Mouse (Mus musculus) midbrain, embryonic 14.5 days (tissue): Measurements from ENCODE around the gene Ptprs. TPM values are rescaled to one million over a fixed set of nuclear protein-coding genes. Genes with fewer than 3 reads are reported as not detected.

Source experiments
- ATAC-seq: fragments of 200-750 bp; cut with Nextera tagmentation; 2 replicates; pipeline ENCODE4 v1.8.0; 2017; ENCODE audit warnings: moderate number of reproducible peaks, moderate library complexity; ENCODE audit not compliant: low FRiP score, low TSS enrichment
- DNase-seq: peaks from one replicate; pipeline ENCODE4 v3.0.0-alpha.2; 2015
- H3K27ac ChIP-seq: fragments of 300-500 bp; sonication (generic); replicated peaks from 2 replicates; pipeline ENCODE4 v1.5.1; 2014; ENCODE audit warnings: mild to moderate bottlenecking, low read depth, low read length, moderate library complexity
- H3K27me3 ChIP-seq: fragments of 300-500 bp; sonication (generic); 2 replicates; pipeline ENCODE4 v1.6.1; 2014; ENCODE audit warnings: low read length, control low read depth, mixed read lengths; ENCODE audit not compliant: control insufficient read depth, insufficient read depth
- H3K36me3 ChIP-seq: fragments of 300-500 bp; sonication (generic); 2 replicates; pipeline ENCODE4 v1.6.1; 2014; ENCODE audit warnings: low read length, control low read depth; ENCODE audit not compliant: control insufficient read depth, insufficient read depth
- H3K4me1 ChIP-seq: fragments of 300-500 bp; sonication (generic); 2 replicates; pipeline ENCODE4 v1.6.1; 2014; ENCODE audit warnings: mild to moderate bottlenecking, antibody characterized with exemption, low read length, control low read depth; ENCODE audit not compliant: control insufficient read depth, insufficient read depth
- H3K4me2 ChIP-seq: fragments of 300-500 bp; sonication (generic); 2 replicates; pipeline ENCODE4 v1.6.1; 2014; ENCODE audit warnings: mild to moderate bottlenecking, low read length, moderate library complexity
- H3K4me3 ChIP-seq: fragments of 300-500 bp; sonication (generic); replicated peaks from 2 replicates; pipeline ENCODE4 v1.5.1; 2014; ENCODE audit warnings: low read depth, low read length
- H3K9ac ChIP-seq: fragments of 300-500 bp; sonication (generic); replicated peaks from 2 replicates; pipeline ENCODE4 v1.6.1; 2014; ENCODE audit warnings: mild to moderate bottlenecking, low read length, moderate library complexity
- H3K9me3 ChIP-seq: fragments of 300-500 bp; sonication (generic); 2 replicates; pipeline ENCODE4 v1.6.1; 2016; ENCODE audit warnings: low read length, control low read depth, mixed read lengths; ENCODE audit not compliant: control insufficient read depth
- WGBS: fragments of 180-500 bp; shearing (Covaris S2); extraction: QIAGEN DNeasy Blood & Tissue Kit; methylation state at CpG from one replicate; pipeline ENCODE4 v1.1.7; 2014; 5-methylcytosine and 5-hydroxymethylcytosine counted together
- polyA plus RNA-seq: library from polyadenylated mRNA; unstranded; fragments of >200 nt; fragmentation: Nextera tagmentation; extraction: Ambion mirVana; gene quantifications from 2 replicates; pipeline ENCODE4 v1.2.1, GENCODE M21; 2014

The Ptprs gene
- polyA plus RNA-seq, 1 experiment from 2014 or later: 304 TPM

- Histone ChIP-seq H3K36me3 (peaks cover 51% of the 10 kb centered on the region), H3K9ac (0 out of 2 replicates have a peak overlapping the region, but pooled peaks have one; percentile 3), H3K4me1 (peaks cover 23% of the 10 kb centered on the region), H3K27ac (peak overlapping the region; percentile 81), H3K9me3 (no peaks in the 10 kb centered on the region), H3K27me3 (no peaks in the 10 kb centered on the region), H3K4me2 (no peak overlapping the region), H3K4me3 (no peak overlapping the region)
- ATAC-seq (no peak), DNase-seq (no peak)
- WGBS: 52% methylated on average over 8 of the region's 8 CpGs
Observed at GRCm38 (mm10) chr17:56407379-56407778, 68.9 kb downstream of the Ptprs start.

DNA sequence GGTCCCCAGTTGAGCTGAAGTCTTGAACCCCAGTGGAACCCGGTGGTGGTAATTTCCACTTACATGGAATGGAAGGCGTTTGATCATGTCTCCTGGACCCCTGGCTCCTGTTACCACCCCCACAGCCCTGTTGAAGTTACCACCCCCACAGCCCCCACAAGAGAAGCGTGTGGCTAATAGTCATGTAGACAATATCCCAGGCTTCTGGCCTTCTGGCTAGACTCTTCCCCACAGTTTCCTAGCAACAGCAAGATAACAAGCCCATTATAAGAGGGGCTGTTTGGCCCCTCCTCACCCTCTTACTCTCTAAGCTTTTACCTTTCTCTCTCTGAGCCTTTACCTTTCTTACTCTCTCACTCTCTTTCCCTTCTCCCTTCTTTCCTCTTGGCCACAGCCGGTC lies 69.4 kb downstream of the Ptprs start:
- 48% methylated on average over 4 of the region's 4 CpGs for WGBS
- Histone ChIP-seq H3K36me3 (peaks cover 51% of the 10 kb centered on the region), H3K9me3 (no peaks in the 10 kb centered on the region), H3K9ac (no peak overlapping the region), H3K4me1 (peaks cover 23% of the 10 kb centered on the region), H3K27me3 (no peaks in the 10 kb centered on the region), H3K4me2 (no peak overlapping the region), H3K4me3 (no peak overlapping the region), H3K27ac (peak overlapping the region; percentile 81)
- DNase-seq (peak; percentile 50), ATAC-seq (no peak)

GRCm38 (mm10) chr17:56405856-56406840 lies 70.1 kb downstream of the Ptprs start:
- Histone ChIP-seq H3K9me3 (no peaks in the 10 kb centered on the region), H3K9ac (no peak overlapping the region), H3K4me3 (no peak overlapping the region), H3K27ac (peak overlapping the region; percentile 81), H3K36me3 (peaks cover 51% of the 10 kb centered on the region), H3K4me1 (peaks cover 23% of the 10 kb centered on the region), H3K27me3 (no peaks in the 10 kb centered on the region), H3K4me2 (no peak overlapping the region)
- 82% methylated on average over 14 of the region's 14 CpGs for WGBS
- DNase-seq (peak; percentile 27), ATAC-seq (no peak)

- Histone ChIP-seq H3K9ac (no peak overlapping the region), H3K27ac (0 out of 2 replicates have a peak overlapping the region, but pooled peaks have one; percentile 81), H3K36me3 (peaks cover 51% of the 10 kb centered on the region), H3K4me3 (no peak overlapping the region), H3K27me3 (no peaks in the 10 kb centered on the region), H3K9me3 (no peaks in the 10 kb centered on the region), H3K4me1 (peaks cover 23% of the 10 kb centered on the region), H3K4me2 (no peak overlapping the region)
- WGBS: 93% methylated on average over 3 of the region's 3 CpGs
- ATAC-seq (no peak), DNase-seq (no peak)
Observed at GRCm38 (mm10) chr17:56405341-56405740, 70.9 kb downstream of the Ptprs start.

- Histone ChIP-seq H3K9me3 (no peaks in the 10 kb centered on the region), H3K9ac (no peak overlapping the region), H3K27me3 (no peaks in the 10 kb centered on the region), H3K4me2 (no peak overlapping the region), H3K27ac (no peak overlapping the region), H3K4me3 (no peak overlapping the region), H3K4me1 (no peaks in the 10 kb centered on the region), H3K36me3 (peaks cover 87% of the 10 kb centered on the region)
- 97% methylated on average over 4 of the region's 4 CpGs for WGBS
- DNase-seq (no peak), ATAC-seq (no peak)
Observed at GRCm38 (mm10) chr17:56401051-56401521, 75.2 kb downstream of the Ptprs start.

DNA sequence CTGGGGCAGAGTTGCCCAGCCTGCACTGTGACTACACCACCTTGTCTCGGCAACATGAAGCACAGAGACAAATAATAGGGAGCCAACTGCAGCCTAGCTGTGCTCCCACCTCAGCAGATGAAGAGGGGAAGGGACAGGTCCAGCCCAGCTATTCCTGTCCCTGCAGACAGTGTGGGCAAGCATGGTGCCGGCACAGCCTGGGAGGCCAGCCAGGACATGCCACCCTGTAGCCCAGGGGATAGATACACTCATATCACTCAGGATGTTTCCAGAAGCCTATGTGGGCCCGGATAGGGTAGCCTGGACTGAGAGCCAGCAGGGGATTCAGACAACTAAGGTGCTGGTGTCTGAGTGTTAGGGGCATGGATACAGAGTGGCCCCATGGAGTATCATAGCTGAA lies 76.1 kb downstream of the Ptprs start:
- ATAC-seq: no peak
- H3K9me3 ChIP-seq: no peaks in the 10 kb centered on the region
- H3K27ac ChIP-seq: no peak overlapping the region
- no peaks in the 10 kb centered on the region for H3K27me3 ChIP-seq
- H3K4me2 ChIP-seq: no peak overlapping the region
- no peak for DNase-seq
- H3K4me3 ChIP-seq: no peak overlapping the region
- no peak overlapping the region for H3K9ac ChIP-seq
- no peaks in the 10 kb centered on the region for H3K4me1 ChIP-seq
- H3K36me3 ChIP-seq: peaks cover 95% of the 10 kb centered on the region
- WGBS: 100% methylated on average over 3 of the region's 3 CpGs

GRCm38 (mm10) chr17:56396051-56396450 lies 80.2 kb downstream of the Ptprs start:
- H3K4me3 ChIP-seq: no peak overlapping the region
- H3K27me3 ChIP-seq: no peaks in the 10 kb centered on the region
- H3K4me2 ChIP-seq: no peak overlapping the region
- ATAC-seq (no peak), DNase-seq (no peak)
- 90% methylated on average over 6 of the region's 6 CpGs for WGBS
- no peak overlapping the region for H3K27ac ChIP-seq
- no peak overlapping the region for H3K9ac ChIP-seq
- peaks cover 99% of the 10 kb centered on the region for H3K36me3 ChIP-seq
- no peaks in the 10 kb centered on the region for H3K9me3 ChIP-seq
- H3K4me1 ChIP-seq: no peaks in the 10 kb centered on the region

GRCm38 (mm10) chr17:56393889-56394288 lies 82.4 kb downstream of the Ptprs start:
- no peak overlapping the region for H3K27ac ChIP-seq
- ATAC-seq: no peak
- H3K36me3 ChIP-seq: peaks cover 99% of the 10 kb centered on the region
- no peaks in the 10 kb centered on the region for H3K4me1 ChIP-seq
- no peak overlapping the region for H3K4me2 ChIP-seq
- no peak overlapping the region for H3K4me3 ChIP-seq
- H3K9me3 ChIP-seq: no peaks in the 10 kb centered on the region
- WGBS: 96% methylated on average over 10 of the region's 10 CpGs
- H3K9ac ChIP-seq: no peak overlapping the region
- no peaks in the 10 kb centered on the region for H3K27me3 ChIP-seq
- no peak for DNase-seq

- Histone ChIP-seq H3K4me1 (no peaks in the 10 kb centered on the region), H3K9me3 (no peaks in the 10 kb centered on the region), H3K4me3 (no peak overlapping the region), H3K27me3 (no peaks in the 10 kb centered on the region), H3K4me2 (no peak overlapping the region), H3K36me3 (peaks cover 99% of the 10 kb centered on the region), H3K9ac (no peak overlapping the region), H3K27ac (no peak overlapping the region)
- 95% methylated on average over 6 of the region's 6 CpGs for WGBS
- ATAC-seq: no peak
- DNase-seq: no peak
Observed at GRCm38 (mm10) chr17:56393238-56393637, 83.0 kb downstream of the Ptprs start.
